Mouse (Mus musculus) kidney, adult 10 weeks (tissue): ENCODE data around the gene Asb14. TPM values are rescaled to one million over a fixed set of nuclear protein-coding genes. Genes with fewer than 3 reads are reported as not detected.

Experiments
- polyA plus RNA-seq: library from polyadenylated mRNA; stranded (reverse); fragments of 350-450 nt; fragmentation: Illumina TruSeq; extraction: RNeasy Lipid Tissue Mini Kit (QIAGEN cat#74804); gene quantifications from one replicate; pipeline ENCODE4 v1.2.3, GENCODE M21; 2014; ENCODE audit warnings: low read depth, low replicate concordance

Gene Asb14
- polyA plus RNA-seq, result not detected

DNA sequence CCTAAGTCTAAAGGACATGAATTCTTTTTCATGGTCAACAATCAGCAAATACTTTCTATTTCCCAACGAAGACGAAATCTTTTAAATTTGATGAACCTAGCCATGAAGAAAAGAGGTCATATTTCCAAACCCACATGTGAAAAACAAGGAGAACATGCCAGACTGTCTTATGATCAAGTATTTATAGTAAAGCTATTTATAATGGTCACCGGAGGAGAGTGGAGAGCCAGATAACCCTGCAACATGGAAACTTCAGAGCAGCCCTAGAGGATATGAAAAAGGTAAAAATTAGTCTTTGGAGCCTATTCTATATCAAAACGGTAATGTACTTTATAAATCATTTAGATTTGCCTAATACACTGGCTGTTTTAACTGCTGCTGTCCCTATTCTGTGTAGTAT, at the start of gene Asb14:
Gene Asb14 (plus strand): TSS at position 166 of the 400 bp plus-strand sequence.

Other genes starting within 250 kb of the Asb14 start
- 15.4 TPM for gene Pde12, start 224.7 kb upstream of the Asb14 start, polyA plus RNA-seq
- 1.6 TPM for gene Dnah12, start 201.3 kb upstream of the Asb14 start, polyA plus RNA-seq
- 44.7 TPM for gene Appl1, start 76.7 kb downstream of the Asb14 start, polyA plus RNA-seq
- 3.1 TPM for gene Hesx1, start 99.9 kb downstream of the Asb14 start, polyA plus RNA-seq
- gene Il17rd, start 144.4 kb downstream of the Asb14 start, polyA plus RNA-seq, result 4.1 TPM
- 47.0 TPM for gene Arhgef3, start 220.3 kb downstream of the Asb14 start, polyA plus RNA-seq